Mouse (Mus musculus): ENCODE results near the gene Frmd4b. TPM values are rescaled to one million over a fixed set of nuclear protein-coding genes. Genes with fewer than 3 reads are reported as not detected.

Gene Frmd4b
- polyA plus RNA-seq, 1 experiment from 2014 or later: 22.2 TPM

Other genes with a start within 250 kb of the Frmd4b start
- 19.5 and 20.9 TPM in 2 replicates for gene Mitf, start 189.5 kb upstream of the Frmd4b start, polyA plus RNA-seq (2016; fragmentation: Nextera tagmentation; extraction: Ambion mirVana)